In the genomic region with DNA sequence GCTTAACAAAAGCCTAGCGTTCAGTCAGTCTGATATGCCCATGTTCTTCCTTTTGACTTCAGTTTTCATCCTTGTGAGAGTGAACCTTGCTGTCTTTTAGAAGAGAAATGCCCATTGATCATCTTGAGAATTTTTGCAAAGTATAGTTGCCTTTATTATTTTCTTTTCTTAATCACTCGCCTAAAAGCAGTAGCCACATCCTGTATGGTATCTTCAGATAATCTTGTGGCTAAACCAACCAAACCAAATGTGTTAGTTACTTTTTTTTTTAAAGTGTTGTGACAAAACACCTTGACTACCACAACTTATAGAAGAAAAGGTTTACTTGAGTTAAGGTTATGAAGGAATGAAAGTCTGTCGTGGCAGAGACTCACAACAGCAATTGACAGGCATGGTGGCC, we compare ENCODE assay signal across 31 mouse cellular contexts.
"Had no signal": no experiment of that assay in that cellular context is flagged by ENCODE, and none has a peak within 500 bp of the region (broad histone marks: within the 10 kb centered on the region; RNA-seq: fewer than 3 reads in every experiment).

No protein-coding gene starts in this region.

- DNase-seq: left cerebral cortex, postnatal 4 days; liver; liver, embryonic 13.5 days; liver, postnatal 0 days; lung, adult 18-20 months; lung, adult 2 months; lung, embryonic 14.5 days; lung, postnatal 10 days; lung, postnatal 14 days; lung, postnatal 36 days; lung, postnatal 4 days; midbrain, embryonic 14.5 days had no signal

- H3K9me3 ChIP-seq: limb, embryonic 10.5 days; limb, embryonic 15.5 days; liver, embryonic 12.5 days; liver, embryonic 13.5 days; liver, embryonic 15.5 days; lung, embryonic 15.5 days; midbrain, embryonic 13.5 days; midbrain, embryonic 15.5 days had no signal

- H3K4me2 ChIP-seq: limb, embryonic 12.5 days; limb, embryonic 13.5 days; limb, embryonic 15.5 days; liver, embryonic 11.5 days; liver, embryonic 12.5 days; liver, embryonic 13.5 days; liver, embryonic 15.5 days; lung, embryonic 14.5 days; lung, embryonic 15.5 days; midbrain, embryonic 11.5 days; midbrain, embryonic 12.5 days; midbrain, embryonic 13.5 days; midbrain, embryonic 15.5 days had no signal

- H3K4me1 ChIP-seq: limb, embryonic 15.5 days; liver, embryonic 12.5 days; liver, embryonic 13.5 days; liver, embryonic 15.5 days; lung, embryonic 15.5 days; megakaryocyte, embryonic 14.5 days; midbrain, embryonic 10.5 days; midbrain, embryonic 12.5 days; midbrain, embryonic 13.5 days; midbrain, embryonic 15.5 days had no signal

- H3K27me3 ChIP-seq: limb, embryonic 12.5 days; limb, embryonic 13.5 days; limb, embryonic 15.5 days; liver, embryonic 12.5 days; liver, embryonic 13.5 days; liver, embryonic 15.5 days; lung, embryonic 15.5 days; midbrain, embryonic 12.5 days; midbrain, embryonic 13.5 days; midbrain, embryonic 15.5 days had no signal

- H3K4me3 ChIP-seq: limb, embryonic 10.5 days; limb, embryonic 12.5 days; limb, embryonic 13.5 days; limb, embryonic 15.5 days; liver, embryonic 12.5 days; liver, embryonic 13.5 days; liver, embryonic 15.5 days; lung, embryonic 15.5 days; megakaryocyte, embryonic 14.5 days; midbrain, embryonic 10.5 days; midbrain, embryonic 12.5 days; midbrain, embryonic 13.5 days; midbrain, embryonic 15.5 days; myocyte had no signal

- H3K36me3 ChIP-seq: limb, embryonic 10.5 days; limb, embryonic 12.5 days; limb, embryonic 13.5 days; limb, embryonic 15.5 days; liver, embryonic 12.5 days; liver, embryonic 13.5 days; liver, embryonic 15.5 days; lung, embryonic 15.5 days; midbrain, embryonic 10.5 days; midbrain, embryonic 12.5 days; midbrain, embryonic 13.5 days; midbrain, embryonic 15.5 days had no signal

- ATAC-seq: liver, embryonic 12.5 days; liver, postnatal 0 days; lung, postnatal 0 days; midbrain, embryonic 13.5 days; midbrain, embryonic 15.5 days; midbrain, embryonic 16.5 days had no signal

- H3K9ac ChIP-seq: limb, embryonic 12.5 days; limb, embryonic 13.5 days; limb, embryonic 15.5 days; liver, embryonic 12.5 days; liver, embryonic 13.5 days; liver, embryonic 14.5 days; liver, embryonic 15.5 days; liver, postnatal 0 days; lung, embryonic 14.5 days; lung, embryonic 15.5 days; midbrain, embryonic 12.5 days; midbrain, embryonic 13.5 days; midbrain, embryonic 15.5 days had no signal

- H3K27ac ChIP-seq: limb, embryonic 10.5 days; limb, embryonic 12.5 days; limb, embryonic 13.5 days; limb, embryonic 15.5 days; liver, embryonic 12.5 days; liver, embryonic 13.5 days; liver, embryonic 14.5 days; liver, embryonic 15.5 days; macrophage; midbrain, embryonic 10.5 days; midbrain, embryonic 12.5 days; midbrain, embryonic 13.5 days; midbrain, embryonic 15.5 days had no signal
